Mouse (Mus musculus): ENCODE results near the gene Tnip1. TPM values are rescaled to one million over a fixed set of nuclear protein-coding genes. Genes with fewer than 3 reads are reported as not detected.

Tnip1 gene
- total and polyA plus RNA-seq, 3 experiments = 9.6 to 31.9 (median 17.3) TPM

GRCm38 (mm10) chr11:54949717-54950116 lies 13.0 kb downstream of the Tnip1 start:
- H3K4me3 ChIP-seq (ENCODE audit: low read depth, low read length) = no peak overlapping the region

DNA sequence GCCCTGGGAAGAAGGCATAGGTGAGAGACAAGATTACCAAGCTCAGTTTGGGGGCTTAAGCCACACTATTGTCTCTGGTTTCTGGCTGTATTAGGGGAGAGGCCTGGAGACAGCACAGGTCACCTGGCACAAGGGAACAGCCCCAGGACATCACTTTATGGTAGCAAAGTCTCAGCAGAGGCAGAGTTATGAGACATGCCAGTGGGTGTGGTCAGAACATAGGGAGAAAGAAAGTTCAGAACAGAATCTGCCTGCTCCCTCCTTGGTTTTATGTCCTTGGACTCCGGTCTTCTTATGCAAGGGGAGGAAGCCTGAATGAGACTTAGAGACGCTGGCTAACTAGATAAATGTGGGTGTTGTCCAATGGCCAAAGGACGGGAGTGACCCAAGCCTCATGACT lies 18.0 kb downstream of the Tnip1 start:
- no peaks in the 10 kb centered on the region; the same call in 1 of the 2 replicates for H3K4me1 ChIP-seq (ENCODE audit: insufficient read depth, low read depth, low read length)
- no peak overlapping the region for H3K4me3 ChIP-seq (ENCODE audit: low read depth, low read length)
- H3K36me3 ChIP-seq (replicated peaks) = peaks cover 68% of the 10 kb centered on the region
- TF ChIP-seq POLR2AphosphoS5 (IDR thresholded peaks at IDR 0.05; ENCODE audit: insufficient replicate concordance, low read depth, low read length) (no peak), GATA1 (IDR thresholded peaks at IDR 0.05; ENCODE audit: borderline replicate concordance, low read length) (no peak), CTCF (IDR thresholded peaks at IDR 0.05; ENCODE audit: low read depth, low read length) (no peak), GATA2 (IDR thresholded peaks at IDR 0.05; ENCODE audit: borderline replicate concordance, low read depth, low read length) (no peak), TAL1 (conservative IDR thresholded peaks at IDR 0.05; ENCODE audit: low read depth, low read length) (no peak)
- ATAC-seq (ENCODE audit: extremely low read depth, insufficient number of reproducible peaks, low FRiP score, poor library complexity, severe bottlenecking) (no peak), DNase-seq (ENCODE audit: low spot score) (no peak)
- no peaks in the 10 kb centered on the region for H3K27me3 ChIP-seq (ENCODE audit: insufficient read depth, low read length)
- no peaks in the 10 kb centered on the region for H3K9me3 ChIP-seq (replicated peaks)

More at GRCm38 (mm10) chr11:54949717-54950116, 13.0 kb downstream of the Tnip1 start:
- H3K4me1 ChIP-seq (ENCODE audit: insufficient read depth, low read depth, low read length) = peaks cover 9% of the 10 kb centered on the region; the same call in 1 of the 2 replicates
- DNase-seq (ENCODE audit: low spot score) (no peak), ATAC-seq (ENCODE audit: extremely low read depth, insufficient number of reproducible peaks, low FRiP score, poor library complexity, severe bottlenecking) (no peak)
- no peaks in the 10 kb centered on the region for H3K9me3 ChIP-seq (replicated peaks)
- TF ChIP-seq TAL1 (conservative IDR thresholded peaks at IDR 0.05; ENCODE audit: low read depth, low read length) = no peak
- no peak for TF ChIP-seq GATA1 (IDR thresholded peaks at IDR 0.05; ENCODE audit: borderline replicate concordance, low read length)
- TF ChIP-seq CTCF (IDR thresholded peaks at IDR 0.05; ENCODE audit: low read depth, low read length) = no peak
- TF ChIP-seq POLR2AphosphoS5 (IDR thresholded peaks at IDR 0.05; ENCODE audit: insufficient replicate concordance, low read depth, low read length) = no peak
- TF ChIP-seq GATA2 (IDR thresholded peaks at IDR 0.05; ENCODE audit: borderline replicate concordance, low read depth, low read length) = no peak
- H3K36me3 ChIP-seq (replicated peaks) = peaks cover 60% of the 10 kb centered on the region
- no peaks in the 10 kb centered on the region for H3K27me3 ChIP-seq (ENCODE audit: insufficient read depth, low read length)

GRCm38 (mm10) chr11:54940056-54940455 lies 22.7 kb downstream of the Tnip1 start:
- DNase-seq (ENCODE audit: low spot score) (no peak), ATAC-seq (ENCODE audit: extremely low read depth, insufficient number of reproducible peaks, low FRiP score, poor library complexity, severe bottlenecking) (no peak)
- Histone ChIP-seq H3K9me3 (replicated peaks) (no peaks in the 10 kb centered on the region), H3K4me3 (ENCODE audit: low read depth, low read length) (no peak overlapping the region), H3K27me3 (ENCODE audit: insufficient read depth, low read length) (no peaks in the 10 kb centered on the region), H3K36me3 (replicated peaks) (peaks cover 87% of the 10 kb centered on the region), H3K4me1 (ENCODE audit: insufficient read depth, low read depth, low read length) (peaks cover 16% of the 10 kb centered on the region)
- TF ChIP-seq CTCF (IDR thresholded peaks at IDR 0.05; ENCODE audit: low read depth, low read length) = no peak
- no peak for TF ChIP-seq GATA2 (IDR thresholded peaks at IDR 0.05; ENCODE audit: borderline replicate concordance, low read depth, low read length)
- TF ChIP-seq TAL1 (conservative IDR thresholded peaks at IDR 0.05; ENCODE audit: low read depth, low read length) = no peak
- no peak for TF ChIP-seq POLR2AphosphoS5 (IDR thresholded peaks at IDR 0.05; ENCODE audit: insufficient replicate concordance, low read depth, low read length)
- no peak for TF ChIP-seq GATA1 (IDR thresholded peaks at IDR 0.05; ENCODE audit: borderline replicate concordance, low read length)

DNA sequence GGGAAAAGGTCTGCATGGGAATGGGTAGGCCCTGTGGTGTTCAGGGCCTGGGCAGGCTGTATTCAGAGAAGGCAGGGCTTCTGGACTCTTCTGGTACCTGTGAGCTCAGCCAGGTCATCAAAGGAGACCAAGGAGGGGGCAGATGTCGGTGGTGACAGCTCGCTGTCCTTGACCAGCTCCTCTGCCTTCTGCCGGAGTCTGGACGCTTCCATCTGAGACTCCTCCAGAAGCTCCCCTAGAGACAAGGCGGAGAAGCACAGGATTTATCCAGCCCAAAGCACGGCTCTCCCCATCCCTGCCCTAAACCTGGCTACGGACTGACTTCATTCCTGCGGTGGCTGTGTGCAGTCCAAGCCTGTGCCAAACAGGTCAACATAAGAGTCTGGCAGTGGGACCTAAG lies 23.2 kb downstream of the Tnip1 start:
- Histone ChIP-seq H3K9me3 (replicated peaks) (no peaks in the 10 kb centered on the region), H3K4me1 (ENCODE audit: insufficient read depth, low read depth, low read length) (peaks cover 16% of the 10 kb centered on the region), H3K4me3 (ENCODE audit: low read depth, low read length) (no peak overlapping the region), H3K36me3 (replicated peaks) (peaks cover 86% of the 10 kb centered on the region), H3K27me3 (ENCODE audit: insufficient read depth, low read length) (no peaks in the 10 kb centered on the region)
- ATAC-seq (ENCODE audit: extremely low read depth, insufficient number of reproducible peaks, low FRiP score, poor library complexity, severe bottlenecking) (no peak), DNase-seq (ENCODE audit: low spot score) (no peak)
- no peak for TF ChIP-seq GATA1 (IDR thresholded peaks at IDR 0.05; ENCODE audit: borderline replicate concordance, low read length)
- no peak for TF ChIP-seq CTCF (IDR thresholded peaks at IDR 0.05; ENCODE audit: low read depth, low read length)
- no peak for TF ChIP-seq TAL1 (conservative IDR thresholded peaks at IDR 0.05; ENCODE audit: low read depth, low read length)
- no peak for TF ChIP-seq POLR2AphosphoS5 (IDR thresholded peaks at IDR 0.05; ENCODE audit: insufficient replicate concordance, low read depth, low read length)
- TF ChIP-seq GATA2 (IDR thresholded peaks at IDR 0.05; ENCODE audit: borderline replicate concordance, low read depth, low read length) = no peak

DNA sequence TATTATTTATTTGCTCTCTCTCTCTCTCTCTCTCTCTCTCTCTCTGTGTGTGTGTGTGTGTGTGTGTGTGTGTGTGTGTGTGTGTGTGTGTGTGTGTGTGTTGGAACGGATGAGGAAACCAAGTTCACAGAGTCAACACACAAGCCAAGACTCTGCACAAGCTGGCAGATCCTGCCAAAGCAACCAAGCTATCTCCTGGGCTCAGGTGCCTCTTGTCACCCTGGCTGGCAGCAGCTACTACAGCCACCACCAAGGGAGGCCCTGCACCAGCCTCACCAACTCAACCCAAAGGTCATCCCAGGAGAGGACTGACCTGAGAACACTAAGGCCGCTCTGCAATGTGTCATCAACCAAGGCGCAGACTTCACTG lies 26.0 kb downstream of the Tnip1 start:
- H3K36me3 ChIP-seq (replicated peaks) = peaks cover 95% of the 10 kb centered on the region

DNA sequence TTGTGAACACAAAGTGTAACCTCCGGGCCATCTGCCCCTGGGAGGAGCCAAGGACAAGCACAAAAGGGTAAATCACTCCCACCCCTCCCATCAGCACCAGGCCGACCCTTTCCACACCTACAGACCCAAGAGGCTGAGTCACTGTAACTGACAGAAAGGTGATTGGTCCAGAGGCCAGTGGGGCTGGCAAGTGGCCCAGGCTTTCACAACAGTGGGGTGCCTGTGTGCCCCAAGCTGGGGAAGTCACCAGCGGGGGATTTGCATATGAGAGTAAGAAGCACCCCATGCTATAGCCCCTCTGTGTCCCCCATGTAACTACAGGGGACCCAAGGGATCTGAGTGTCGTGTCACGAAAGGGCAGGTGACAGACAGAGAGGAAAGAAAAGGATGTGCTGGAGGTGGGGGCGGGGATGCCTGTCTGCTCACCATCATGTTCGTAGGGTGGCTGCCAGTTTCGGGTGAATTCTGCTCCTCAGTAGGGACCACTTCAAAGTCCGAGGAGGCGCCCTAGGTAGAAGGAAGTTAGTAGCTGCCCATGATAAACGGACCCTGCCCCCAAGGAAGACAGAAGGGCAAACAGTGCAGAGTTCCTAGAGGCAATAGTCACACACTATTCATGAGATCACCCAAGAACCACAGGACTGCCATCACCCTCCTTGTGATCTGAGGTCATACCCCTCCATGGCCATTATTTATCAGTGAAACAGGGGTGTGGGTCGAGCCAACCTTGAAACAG lies 26.5 kb downstream of the Tnip1 start:
- TF ChIP-seq CTCF (IDR thresholded peaks at IDR 0.05; ENCODE audit: low read depth, low read length) (no peak), GATA1 (IDR thresholded peaks at IDR 0.05; ENCODE audit: borderline replicate concordance, low read length) (no peak), GATA2 (IDR thresholded peaks at IDR 0.05; ENCODE audit: borderline replicate concordance, low read depth, low read length) (no peak), POLR2AphosphoS5 (IDR thresholded peaks at IDR 0.05; ENCODE audit: insufficient replicate concordance, low read depth, low read length) (no peak), TAL1 (conservative IDR thresholded peaks at IDR 0.05; ENCODE audit: low read depth, low read length) (no peak)
- Histone ChIP-seq H3K4me1 (ENCODE audit: insufficient read depth, low read depth, low read length) (peaks cover 16% of the 10 kb centered on the region), H3K27me3 (ENCODE audit: insufficient read depth, low read length) (no peaks in the 10 kb centered on the region), H3K36me3 (replicated peaks) (peaks cover 95% of the 10 kb centered on the region), H3K4me3 (ENCODE audit: low read depth, low read length) (peak overlapping the region; percentile 17; the same call in 1 of the 2 replicates), H3K9me3 (replicated peaks) (no peaks in the 10 kb centered on the region)
- ATAC-seq (ENCODE audit: extremely low read depth, insufficient number of reproducible peaks, low FRiP score, poor library complexity, severe bottlenecking) (no peak), DNase-seq (ENCODE audit: low spot score) (peak; percentile 48)

More for the DNA sequence above, 26.0 kb downstream of the Tnip1 start:
- DNase-seq (ENCODE audit: low spot score) (no peak), ATAC-seq (ENCODE audit: extremely low read depth, insufficient number of reproducible peaks, low FRiP score, poor library complexity, severe bottlenecking) (no peak)
- Histone ChIP-seq H3K4me1 (ENCODE audit: insufficient read depth, low read depth, low read length) (peaks cover 16% of the 10 kb centered on the region), H3K27me3 (ENCODE audit: insufficient read depth, low read length) (no peaks in the 10 kb centered on the region), H3K9me3 (replicated peaks) (no peaks in the 10 kb centered on the region), H3K4me3 (ENCODE audit: low read depth, low read length) (no peak overlapping the region)
- no peak for TF ChIP-seq CTCF (IDR thresholded peaks at IDR 0.05; ENCODE audit: low read depth, low read length)
- TF ChIP-seq GATA2 (IDR thresholded peaks at IDR 0.05; ENCODE audit: borderline replicate concordance, low read depth, low read length) = no peak
- TF ChIP-seq GATA1 (IDR thresholded peaks at IDR 0.05; ENCODE audit: borderline replicate concordance, low read length) = no peak
- no peak for TF ChIP-seq POLR2AphosphoS5 (IDR thresholded peaks at IDR 0.05; ENCODE audit: insufficient replicate concordance, low read depth, low read length)
- TF ChIP-seq TAL1 (conservative IDR thresholded peaks at IDR 0.05; ENCODE audit: low read depth, low read length) = no peak

All from G1E (cell line).